Mouse (Mus musculus): ENCODE measurements around the gene Myo1e. TPM values are rescaled to one million over a fixed set of nuclear protein-coding genes. Genes with fewer than 3 reads are reported as not detected.

Gene Myo1e
- polyA plus RNA-seq, 1 experiment from 2014 or later: 5.9 TPM

- 89% methylated on average over 8 of the region's 8 CpGs for WGBS
- Histone ChIP-seq H3K9ac (ENCODE audit: low read depth, low read length) (no peak overlapping the region), H3K4me3 (ENCODE audit: low read depth, low read length) (no peak overlapping the region), H3K27ac (ENCODE audit: low read depth, low read length) (no peak overlapping the region), H3K4me2 (no peak overlapping the region), H3K4me1 (replicated peaks; ENCODE audit: control insufficient read depth, insufficient read depth, low read length) (no peaks in the 10 kb centered on the region), H3K9me3 (ENCODE audit: control insufficient read depth, low read length) (no peaks in the 10 kb centered on the region), H3K27me3 (replicated peaks; ENCODE audit: control insufficient read depth, insufficient read depth, low read length) (no peaks in the 10 kb centered on the region), H3K36me3 (ENCODE audit: control insufficient read depth, insufficient read depth, low read length) (no peaks in the 10 kb centered on the region)
- DNase-seq (ENCODE audit: low spot score) (no peak), ATAC-seq (replicated peaks; ENCODE audit: low FRiP score) (no peak)
Observed at GRCm38 (mm10) chr9:70401937-70402539, 194.9 kb downstream of the Myo1e start.

- peaks cover 21% of the 10 kb centered on the region for H3K36me3 ChIP-seq (ENCODE audit: control insufficient read depth, insufficient read depth, low read length)
- H3K4me1 ChIP-seq (replicated peaks; ENCODE audit: control insufficient read depth, insufficient read depth, low read length): no peaks in the 10 kb centered on the region
- H3K9ac ChIP-seq (ENCODE audit: low read depth, low read length): no peak overlapping the region
- DNase-seq (ENCODE audit: low spot score): no peak
- no peaks in the 10 kb centered on the region for H3K27me3 ChIP-seq (replicated peaks; ENCODE audit: control insufficient read depth, insufficient read depth, low read length)
- H3K9me3 ChIP-seq (ENCODE audit: control insufficient read depth, low read length): no peaks in the 10 kb centered on the region
- 84% methylated on average over 3 of the region's 3 CpGs for WGBS
- no peak overlapping the region for H3K4me3 ChIP-seq (ENCODE audit: low read depth, low read length)
- H3K4me2 ChIP-seq: no peak overlapping the region
- H3K27ac ChIP-seq (ENCODE audit: low read depth, low read length): no peak overlapping the region
- ATAC-seq (replicated peaks; ENCODE audit: low FRiP score): no peak
Observed at GRCm38 (mm10) chr9:70406596-70406995, 199.4 kb downstream of the Myo1e start.

- Histone ChIP-seq H3K27me3 (replicated peaks; ENCODE audit: control insufficient read depth, insufficient read depth, low read length) (no peaks in the 10 kb centered on the region), H3K9ac (ENCODE audit: low read depth, low read length) (no peak overlapping the region), H3K9me3 (ENCODE audit: control insufficient read depth, low read length) (no peaks in the 10 kb centered on the region), H3K36me3 (ENCODE audit: control insufficient read depth, insufficient read depth, low read length) (peaks cover 34% of the 10 kb centered on the region), H3K4me1 (replicated peaks; ENCODE audit: control insufficient read depth, insufficient read depth, low read length) (no peaks in the 10 kb centered on the region), H3K4me3 (ENCODE audit: low read depth, low read length) (no peak overlapping the region), H3K4me2 (no peak overlapping the region), H3K27ac (ENCODE audit: low read depth, low read length) (no peak overlapping the region)
- ATAC-seq (replicated peaks; ENCODE audit: low FRiP score) (no peak), DNase-seq (ENCODE audit: low spot score) (no peak)
- WGBS: 87% methylated on average over 3 of the region's 3 CpGs
Observed at GRCm38 (mm10) chr9:70408791-70409190, 201.6 kb downstream of the Myo1e start.

GRCm38 (mm10) chr9:70409743-70410142 is 202.6 kb downstream of the Myo1e start:
- Histone ChIP-seq H3K4me2 (no peak overlapping the region), H3K36me3 (ENCODE audit: control insufficient read depth, insufficient read depth, low read length) (peaks cover 40% of the 10 kb centered on the region), H3K9ac (ENCODE audit: low read depth, low read length) (no peak overlapping the region), H3K27ac (ENCODE audit: low read depth, low read length) (no peak overlapping the region), H3K9me3 (ENCODE audit: control insufficient read depth, low read length) (no peaks in the 10 kb centered on the region), H3K27me3 (replicated peaks; ENCODE audit: control insufficient read depth, insufficient read depth, low read length) (no peaks in the 10 kb centered on the region), H3K4me1 (replicated peaks; ENCODE audit: control insufficient read depth, insufficient read depth, low read length) (no peaks in the 10 kb centered on the region), H3K4me3 (ENCODE audit: low read depth, low read length) (no peak overlapping the region)
- ATAC-seq (replicated peaks; ENCODE audit: low FRiP score) (no peak), DNase-seq (ENCODE audit: low spot score) (no peak)
- 94% methylated on average over 8 of the region's 8 CpGs for WGBS

GRCm38 (mm10) chr9:70410668-70411067 is 203.5 kb downstream of the Myo1e start:
- no peaks in the 10 kb centered on the region for H3K4me1 ChIP-seq (replicated peaks; ENCODE audit: control insufficient read depth, insufficient read depth, low read length)
- H3K36me3 ChIP-seq (ENCODE audit: control insufficient read depth, insufficient read depth, low read length): peaks cover 45% of the 10 kb centered on the region
- H3K9ac ChIP-seq (ENCODE audit: low read depth, low read length): no peak overlapping the region
- ATAC-seq (replicated peaks; ENCODE audit: low FRiP score): no peak
- DNase-seq (ENCODE audit: low spot score): no peak
- no peak overlapping the region for H3K4me3 ChIP-seq (ENCODE audit: low read depth, low read length)
- H3K27ac ChIP-seq (ENCODE audit: low read depth, low read length): no peak overlapping the region
- H3K9me3 ChIP-seq (ENCODE audit: control insufficient read depth, low read length): no peaks in the 10 kb centered on the region
- no peak overlapping the region for H3K4me2 ChIP-seq
- H3K27me3 ChIP-seq (replicated peaks; ENCODE audit: control insufficient read depth, insufficient read depth, low read length): no peaks in the 10 kb centered on the region
- 82% methylated on average over 11 of the region's 11 CpGs for WGBS

GRCm38 (mm10) chr9:70413038-70413437 is 205.9 kb downstream of the Myo1e start:
- Histone ChIP-seq H3K4me1 (replicated peaks; ENCODE audit: control insufficient read depth, insufficient read depth, low read length) (no peaks in the 10 kb centered on the region), H3K27me3 (replicated peaks; ENCODE audit: control insufficient read depth, insufficient read depth, low read length) (no peaks in the 10 kb centered on the region), H3K9ac (ENCODE audit: low read depth, low read length) (no peak overlapping the region), H3K4me3 (ENCODE audit: low read depth, low read length) (no peak overlapping the region), H3K9me3 (ENCODE audit: control insufficient read depth, low read length) (no peaks in the 10 kb centered on the region), H3K36me3 (ENCODE audit: control insufficient read depth, insufficient read depth, low read length) (peaks cover 57% of the 10 kb centered on the region), H3K4me2 (no peak overlapping the region), H3K27ac (ENCODE audit: low read depth, low read length) (no peak overlapping the region)
- WGBS: 89% methylated on average over 7 of the region's 7 CpGs
- ATAC-seq (replicated peaks; ENCODE audit: low FRiP score) (no peak), DNase-seq (ENCODE audit: low spot score) (no peak)

GRCm38 (mm10) chr9:70416412-70416811 is 209.3 kb downstream of the Myo1e start:
- no peak overlapping the region for H3K4me2 ChIP-seq
- 0 out of 2 replicates have a peak, but pooled peaks cover 4% of the 10 kb centered on the region for H3K4me1 ChIP-seq (replicated peaks; ENCODE audit: control insufficient read depth, insufficient read depth, low read length)
- no peak overlapping the region for H3K4me3 ChIP-seq (ENCODE audit: low read depth, low read length)
- 74% methylated on average over 3 of the region's 3 CpGs for WGBS
- no peaks in the 10 kb centered on the region for H3K9me3 ChIP-seq (ENCODE audit: control insufficient read depth, low read length)
- no peak overlapping the region for H3K9ac ChIP-seq (ENCODE audit: low read depth, low read length)
- no peaks in the 10 kb centered on the region for H3K27me3 ChIP-seq (replicated peaks; ENCODE audit: control insufficient read depth, insufficient read depth, low read length)
- H3K27ac ChIP-seq (ENCODE audit: low read depth, low read length): no peak overlapping the region
- no peak for ATAC-seq (replicated peaks; ENCODE audit: low FRiP score)
- peaks cover 45% of the 10 kb centered on the region for H3K36me3 ChIP-seq (ENCODE audit: control insufficient read depth, insufficient read depth, low read length)
- no peak for DNase-seq (ENCODE audit: low spot score)

- H3K27me3 ChIP-seq (replicated peaks; ENCODE audit: control insufficient read depth, insufficient read depth, low read length): no peaks in the 10 kb centered on the region
- H3K4me3 ChIP-seq (ENCODE audit: low read depth, low read length): peak within 1 kb of the TSS; percentile 92
- H3K4me2 ChIP-seq: peak within 1 kb of the TSS; percentile 75
- peak within 1 kb of the TSS; percentile 91 for H3K27ac ChIP-seq (ENCODE audit: low read depth, low read length)
- H3K4me1 ChIP-seq (replicated peaks; ENCODE audit: control insufficient read depth, insufficient read depth, low read length): peaks cover 4% of the 10 kb centered on the region; the same call in 1 of the 2 replicates
- H3K9ac ChIP-seq (ENCODE audit: low read depth, low read length): peak within 1 kb of the TSS; percentile 98
- H3K9me3 ChIP-seq (ENCODE audit: control insufficient read depth, low read length): no peaks in the 10 kb centered on the region
- DNase-seq (ENCODE audit: low spot score) (peak; percentile 91), ATAC-seq (replicated peaks; ENCODE audit: low FRiP score) (peak; percentile 98)
- H3K36me3 ChIP-seq (ENCODE audit: control insufficient read depth, insufficient read depth, low read length): peaks cover 30% of the 10 kb centered on the region
- 2% methylated on average over 45 of the region's 45 CpGs for WGBS
Observed at GRCm38 (mm10) chr9:70421257-70422056, 214.3 kb downstream of the Myo1e start, which contains the start of gene Ccnb2. Ccnb2 (minus strand) TSS chr9:70421547.

Measured in liver, embryonic 11.5 days (tissue).